Mouse (Mus musculus) CH12.LX (cell line): ENCODE results near the gene Gm26897. TPM values are rescaled to one million over a fixed set of nuclear protein-coding genes. Genes with fewer than 3 reads are reported as not detected.

Experiments used
- DNase-seq: peaks from one replicate; pipeline ENCODE4 v3.0.0-alpha.2; 2013; ENCODE audit errors: extremely low read depth
- H3K27ac ChIP-seq: 2 replicates; pipeline ENCODE4 v1.5.1; 2012; ENCODE audit warnings: low read depth, mild to moderate bottlenecking, control low read depth, moderate library complexity; ENCODE audit not compliant: insufficient read depth
- H3K27me3 ChIP-seq: replicated peaks from 2 replicates; pipeline ENCODE3; 2012; ENCODE audit warnings: inconsistent platforms
- H3K36me3 ChIP-seq, 2 experiments: replicated peaks in 1 of 2; 2 replicates each; pipeline versions ENCODE3 to v1.6.1; 2012; ENCODE audit warnings: inconsistent platforms in 1 of 2, low read length in 1 of 2, mild to moderate bottlenecking in 1 of 2, mixed read lengths in 1 of 2, moderate library complexity in 1 of 2; ENCODE audit not compliant: control insufficient read depth in 1 of 2, insufficient read depth in 1 of 2
- H3K4me1 ChIP-seq, 2 experiments: 2 replicates each; pipeline ENCODE4 v1.6.1; 2012; ENCODE audit warnings: inconsistent platforms in 1 of 2, moderate library complexity in 1 of 2; ENCODE audit not compliant: insufficient read depth in 2 of 2, control insufficient read depth in 1 of 2
- H3K4me2 ChIP-seq: 2 replicates; pipeline ENCODE4 v1.6.1; 2012; ENCODE audit warnings: low read depth, mild to moderate bottlenecking, control low read depth; ENCODE audit not compliant: poor library complexity, insufficient read depth, severe bottlenecking
- H3K4me3 ChIP-seq, 3 experiments: fragments of 150-350 bp in 1 of 3; sonication (generic) in 1 of 3; replicated peaks in 1 of 3; 2 replicates each; pipeline versions ENCODE3 to v1.5.1; 2011 to 2012; ENCODE audit warnings: low read depth in 2 of 3, low read length in 2 of 3, mild to moderate bottlenecking in 2 of 3, moderate library complexity in 2 of 3, control low read depth in 1 of 3, improper control_type of control experiment in 1 of 3, inconsistent platforms in 1 of 3, mixed read lengths in 1 of 3; ENCODE audit not compliant: poor library complexity in 1 of 3
- H3K79me2 ChIP-seq: replicated peaks from 2 replicates; pipeline ENCODE4 v1.6.1; 2012; ENCODE audit warnings: mild to moderate bottlenecking, moderate library complexity; ENCODE audit not compliant: control insufficient read depth, poor library complexity, insufficient read depth, severe bottlenecking; ENCODE audit errors: extremely low read depth
- H3K9ac ChIP-seq: 2 replicates; pipeline ENCODE4 v1.6.1; 2012; ENCODE audit warnings: low read depth, mild to moderate bottlenecking, control low read depth, moderate library complexity; ENCODE audit not compliant: insufficient read depth
- H3K9me3 ChIP-seq: replicated peaks from 2 replicates; pipeline ENCODE3; 2012; ENCODE audit warnings: low read length, inconsistent platforms, mixed read lengths
- BHLHE40 ChIP-seq: IDR thresholded peaks from 2 replicates; pipeline ENCODE4 v1.6.1; 2011; ENCODE audit warnings: mild to moderate bottlenecking, low read depth, low read length, improper control_type of control experiment
- CHD2 ChIP-seq: IDR thresholded peaks from 2 replicates; pipeline ENCODE4 v1.6.1; 2011; ENCODE audit warnings: low read length, improper control_type of control experiment
- CTCF ChIP-seq, 2 experiments: IDR thresholded peaks in 1 of 2; conservative IDR thresholded peaks in 1 of 2; 2 replicates each; pipeline ENCODE4 v1.5.1; 2011 to 2012; ENCODE audit warnings: low read depth in 2 of 2, low read length in 2 of 2, improper control_type of control experiment in 1 of 2, inconsistent platforms in 1 of 2, mild to moderate bottlenecking in 1 of 2, moderate library complexity in 1 of 2
- ELF1 ChIP-seq: IDR thresholded peaks from 2 replicates; pipeline ENCODE4 v1.6.1; 2014; ENCODE audit warnings: low read depth, mild to moderate bottlenecking, inconsistent platforms, low read length, improper control_type of control experiment
- EP300 ChIP-seq: IDR thresholded peaks from 2 replicates; pipeline ENCODE4 v1.6.1; 2011; ENCODE audit warnings: low read length, improper control_type of control experiment
- ETS1 ChIP-seq: conservative IDR thresholded peaks from 2 replicates; pipeline ENCODE4 v1.6.1; 2012; ENCODE audit warnings: low read depth, mild to moderate bottlenecking, inconsistent platforms, low read length, improper control_type of control experiment, moderate library complexity
- GABPA ChIP-seq: IDR thresholded peaks from 2 replicates; pipeline ENCODE4 v1.6.1; 2012; ENCODE audit warnings: low read depth, low read length, improper control_type of control experiment, inconsistent platforms; ENCODE audit not compliant: insufficient replicate concordance
- HCFC1 ChIP-seq: IDR thresholded peaks from 2 replicates; pipeline ENCODE4 v1.6.1; 2012; ENCODE audit warnings: low read depth, mild to moderate bottlenecking, inconsistent platforms, low read length, improper control_type of control experiment
- JUN ChIP-seq: IDR thresholded peaks from 2 replicates; pipeline ENCODE4 v1.6.1; 2011; ENCODE audit warnings: low read depth, mild to moderate bottlenecking, low read length, improper control_type of control experiment, moderate library complexity; ENCODE audit not compliant: insufficient read depth
- KAT2A ChIP-seq: IDR thresholded peaks from 2 replicates; pipeline ENCODE4 v1.6.1; 2012; ENCODE audit warnings: low read length, improper control_type of control experiment, inconsistent platforms; ENCODE audit not compliant: insufficient replicate concordance
- MAFK ChIP-seq: IDR thresholded peaks from 2 replicates; pipeline ENCODE4 v1.6.1; 2011; ENCODE audit warnings: low read length, improper control_type of control experiment; ENCODE audit not compliant: insufficient replicate concordance
- MAX ChIP-seq: IDR thresholded peaks from 2 replicates; pipeline ENCODE4 v1.6.1; 2011; ENCODE audit warnings: low read length, improper control_type of control experiment
- MAZ ChIP-seq: IDR thresholded peaks from 2 replicates; pipeline ENCODE4 v1.6.1; 2012; ENCODE audit warnings: low read depth, mild to moderate bottlenecking, inconsistent platforms, low read length, improper control_type of control experiment, moderate library complexity
- MEF2A ChIP-seq: IDR thresholded peaks from 2 replicates; pipeline ENCODE4 v1.6.1; 2014; ENCODE audit warnings: low read depth, mild to moderate bottlenecking, inconsistent platforms, low read length, improper control_type of control experiment, borderline replicate concordance
- MYC ChIP-seq: IDR thresholded peaks from 2 replicates; pipeline ENCODE4 v1.6.1; 2011; ENCODE audit warnings: low read depth, mild to moderate bottlenecking, improper control_type of control experiment, low read length
- PAX5 ChIP-seq: IDR thresholded peaks from 2 replicates; pipeline ENCODE4 v1.6.1; 2012; ENCODE audit warnings: low read length, inconsistent platforms, mixed read lengths
- POLR2A ChIP-seq: IDR thresholded peaks from 2 replicates; pipeline ENCODE4 v1.6.1; 2011; ENCODE audit warnings: low read depth, mild to moderate bottlenecking, improper control_type of control experiment, low read length
- RAD21 ChIP-seq: IDR thresholded peaks from 2 replicates; pipeline ENCODE4 v1.6.1; 2011; ENCODE audit warnings: low read depth, mild to moderate bottlenecking, low read length, improper control_type of control experiment, moderate library complexity
- SIN3A ChIP-seq: IDR thresholded peaks from 2 replicates; pipeline ENCODE4 v1.6.1; 2012; ENCODE audit warnings: low read length, improper control_type of control experiment, inconsistent platforms
- USF1 ChIP-seq: IDR thresholded peaks from 2 replicates; pipeline ENCODE4 v1.6.1; 2014; ENCODE audit warnings: low read depth, mild to moderate bottlenecking, inconsistent platforms, low read length, improper control_type of control experiment
- ZKSCAN1 ChIP-seq: IDR thresholded peaks from 2 replicates; pipeline ENCODE4 v1.6.1; 2012; ENCODE audit warnings: low read depth, inconsistent platforms, low read length, improper control_type of control experiment, borderline replicate concordance
- ZMIZ1 ChIP-seq: IDR thresholded peaks from 2 replicates; pipeline ENCODE4 v1.6.1; 2012; ENCODE audit warnings: low read depth, mild to moderate bottlenecking, inconsistent platforms, low read length, improper control_type of control experiment
- ZNF384 ChIP-seq: IDR thresholded peaks from 2 replicates; pipeline ENCODE4 v1.6.1; 2012; ENCODE audit warnings: low read depth, low read length, improper control_type of control experiment, inconsistent platforms
- dilution Hi-C: fragments of 300-500 bp; cut with MboI; formaldehyde crosslinking; loops from 2 replicates; pipeline ENCODE4 v1.14.3; 2020; ENCODE audit warnings: low sequenced_read_pairs; ENCODE audit not compliant: extremely low pct_unique_long_range_greater_than_20kb, extremely low pct_ligation_motif_present
- in situ Hi-C: fragments of 300-500 bp; cut with MboI; formaldehyde crosslinking; loops from 3 replicates; pipeline ENCODE4 v1.14.3; 2019; ENCODE audit warnings: low sequenced_read_pairs, low pct_ligation_motif_present, low pct_unique_long_range_greater_than_20kb, mixed read lengths
- polyA plus RNA-seq: library from polyadenylated mRNA; unstranded; fragments of >175 nt; gene quantifications from 2 replicates; pipeline ENCODE4 v1.2.1, GENCODE M21; 2012; ENCODE audit warnings: low read depth; ENCODE audit not compliant: insufficient read length
- total RNA-seq, 2 experiments: library from RNA; depleted of rRNA; stranded (reverse); fragments of 300-350 nt in 1 of 2; fragments of >200 nt in 1 of 2; gene quantifications; 2 replicates each; pipeline ENCODE4 v1.2.3; 2012 to 2014

Gene Gm26897
- not detected in 2 replicates for total RNA-seq (2012; rRNA removed)
- total RNA-seq (2014; rRNA removed): not detected in 2 replicates
- not detected in 2 replicates for polyA plus RNA-seq

DNA sequence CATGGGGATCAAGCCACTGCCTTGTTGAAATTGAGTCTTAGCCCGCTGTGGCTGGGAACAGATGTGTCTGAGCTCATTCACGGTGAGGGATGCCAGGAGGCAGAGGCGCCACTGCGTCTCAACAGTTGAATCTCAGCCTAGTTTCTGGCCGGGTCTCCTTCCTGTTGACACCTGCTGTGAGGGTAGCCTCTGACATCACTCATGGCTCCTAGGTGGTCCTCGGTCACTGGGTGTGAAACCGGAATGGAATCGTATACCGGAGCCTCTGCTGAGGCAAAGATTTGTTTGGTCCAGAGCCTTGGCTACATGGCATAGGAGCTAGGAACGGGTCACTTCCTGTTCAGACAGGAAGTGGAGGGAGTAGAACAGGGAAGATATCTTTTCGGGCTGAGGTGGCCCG, at the start of gene Gm26897:
Gene Gm26897 (plus strand): TSS at position 74 of the 400 bp plus-strand sequence.
- DNase-seq: no peak
- Histone ChIP-seq H3K9me3 (peaks cover 84% of the 10 kb centered on the region), H3K9ac (no peak within 1 kb of the TSS), H3K79me2 (no peaks in the 10 kb centered on the region), H3K4me2 (no peak within 1 kb of the TSS), H3K36me3 (no peaks in the 10 kb centered on the region), H3K27me3 (no peaks in the 10 kb centered on the region), H3K4me3 (no peak within 1 kb of the TSS), H3K27ac (no peak within 1 kb of the TSS), H3K4me1 (no peaks in the 10 kb centered on the region)
- no peak for TF ChIP-seq EP300
- no peak for TF ChIP-seq RAD21
- no peak for TF ChIP-seq POLR2A
- no peak for TF ChIP-seq HCFC1
- no peak for TF ChIP-seq USF1
- no peak for TF ChIP-seq CTCF (conservative IDR thresholded peaks at IDR 0.05 in 1 of 2, IDR thresholded peaks at IDR 0.05 in 1 of 2; ENCODE audit: low read depth in 2 of 2, low read length in 2 of 2)
- no peak for TF ChIP-seq ZMIZ1
- no peak for TF ChIP-seq ZKSCAN1
- TF ChIP-seq PAX5: no peak
- TF ChIP-seq MAX: no peak
- TF ChIP-seq MYC: no peak
- TF ChIP-seq JUN: no peak
- TF ChIP-seq ZNF384: no peak
- TF ChIP-seq MAZ: no peak
- no peak for TF ChIP-seq ETS1
- TF ChIP-seq MAFK: no peak
- no peak for TF ChIP-seq SIN3A
- dilution Hi-C loops: no loop called here
- in situ Hi-C loops: no loop called here

GRCm38 (mm10) chr5:111687370-111687769, 46.4 kb upstream of the Gm26897 start:
- in situ Hi-C loops: no loop called here
- no peak for DNase-seq
- H3K27me3 ChIP-seq: no peaks in the 10 kb centered on the region
- H3K36me3 ChIP-seq: no peaks in the 10 kb centered on the region
- H3K9me3 ChIP-seq: peaks cover 92% of the 10 kb centered on the region
- no peak overlapping the region for H3K9ac ChIP-seq
- H3K27ac ChIP-seq: no peak overlapping the region
- H3K4me2 ChIP-seq: no peak overlapping the region
- TF ChIP-seq MAX (no peak), BHLHE40 (no peak), MEF2A (no peak), PAX5 (no peak), CHD2 (no peak), ELF1 (no peak), ZKSCAN1 (no peak), KAT2A (no peak), MYC (no peak), GABPA (no peak)
- TF ChIP-seq, all 38 proteins: peak for 0
- Histone ChIP-seq H3K4me1 (no peaks in the 10 kb centered on the region), H3K79me2 (no peaks in the 10 kb centered on the region), H3K4me3 (no peak overlapping the region)
- dilution Hi-C loops: no loop called here
